Mouse (Mus musculus): Measurements from ENCODE around the gene Ier5l. TPM values are rescaled to one million over a fixed set of nuclear protein-coding genes. Genes with fewer than 3 reads are reported as not detected.

Gene Ier5l
- total and polyA plus RNA-seq, 3 experiments: 0.31 to 0.98 (median 0.51) TPM

DNA sequence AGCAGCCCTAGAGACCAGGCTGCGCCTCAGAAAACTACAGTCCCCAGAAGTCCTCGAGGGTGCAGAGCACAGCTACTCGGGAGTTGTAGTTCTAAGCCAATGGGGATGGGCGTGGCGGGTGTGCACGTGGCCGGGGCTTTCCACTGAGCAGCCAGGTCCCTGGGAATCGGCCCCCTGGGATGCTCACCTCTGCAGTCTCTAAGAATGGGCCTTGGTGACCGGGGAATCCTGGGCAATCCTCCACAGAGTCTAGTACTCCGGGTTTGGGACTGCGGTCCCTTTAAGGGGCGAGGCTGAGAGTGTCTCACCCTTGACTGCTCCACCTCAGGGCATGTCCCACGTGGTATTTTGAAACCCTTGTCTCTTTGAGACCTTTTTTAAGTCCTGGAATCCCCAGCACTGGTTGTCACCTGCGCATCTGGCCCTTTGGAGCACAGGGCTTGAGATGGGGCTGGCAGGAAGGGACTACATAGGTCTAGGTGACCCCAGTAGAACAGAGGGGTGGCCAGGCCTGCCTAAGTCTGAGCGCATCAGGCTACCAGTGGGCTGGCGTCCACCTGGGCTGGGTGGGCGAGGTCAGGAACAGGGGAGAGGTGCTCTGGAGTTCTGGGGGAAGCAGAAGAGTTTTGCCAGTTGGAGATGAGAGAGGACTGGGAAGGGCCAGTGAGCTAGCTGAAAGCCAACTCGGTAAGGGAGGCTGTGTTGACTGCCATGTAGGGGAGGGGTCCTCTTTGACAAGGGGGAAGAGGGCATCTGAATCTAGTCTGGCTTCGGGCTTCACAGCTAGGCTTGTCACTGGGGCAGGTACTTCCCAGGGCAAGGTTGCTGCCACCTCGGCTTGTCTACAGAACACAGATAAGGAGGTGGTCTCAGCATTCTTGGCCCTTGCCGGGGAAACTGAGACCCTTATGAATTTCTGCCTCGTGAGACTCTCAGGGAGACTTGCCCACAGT lies 22.2 kb upstream of the Ier5l start:
- Histone ChIP-seq H3K4me3 (replicated peaks in 1 of 3; ENCODE audit: low read depth in 2 of 3, low read length in 2 of 3, poor library complexity in 1 of 3) (no peak overlapping the region), H3K4me2 (ENCODE audit: insufficient read depth, low read depth, poor library complexity, severe bottlenecking) (peak overlapping the region; percentile 7; the same call in 1 of the 2 replicates), H3K4me1 (ENCODE audit: control insufficient read depth in 1 of 2, insufficient read depth in 2 of 2) (peaks cover 19 to 25% of the 10 kb centered on the region in 2 experiments), H3K9me3 (replicated peaks; ENCODE audit: low read length) (peaks cover 9% of the 10 kb centered on the region), H3K9ac (ENCODE audit: insufficient read depth, low read depth) (no peak overlapping the region), H3K36me3 (replicated peaks in 1 of 2; ENCODE audit: control insufficient read depth in 1 of 2, insufficient read depth in 1 of 2, low read length in 1 of 2) (no peaks in the 10 kb centered on the region), H3K79me2 (replicated peaks; ENCODE audit: control insufficient read depth, extremely low read depth, insufficient read depth, poor library complexity, severe bottlenecking) (no peaks in the 10 kb centered on the region), H3K27me3 (replicated peaks) (peaks cover 5% of the 10 kb centered on the region), H3K27ac (ENCODE audit: insufficient read depth, low read depth) (no peak overlapping the region)
- dilution Hi-C loops (cut with MboI; ENCODE audit: extremely low pct_ligation_motif_present, extremely low pct_unique_long_range_greater_than_20kb, low sequenced_read_pairs): no loop called here
- peak; percentile 69 for TF ChIP-seq BHLHE40 (IDR thresholded peaks at IDR 0.05; ENCODE audit: low read depth, low read length)
- no peak for TF ChIP-seq EP300 (IDR thresholded peaks at IDR 0.05; ENCODE audit: low read length)
- peak; percentile 100 for TF ChIP-seq HCFC1 (IDR thresholded peaks at IDR 0.05; ENCODE audit: low read depth, low read length)
- peak; percentile 94 for TF ChIP-seq MXI1 (IDR thresholded peaks at IDR 0.05; ENCODE audit: low read depth, low read length)
- TF ChIP-seq UBTF (IDR thresholded peaks at IDR 0.05; ENCODE audit: low read depth, low read length): no peak
- peak; percentile 69 for TF ChIP-seq ELF1 (IDR thresholded peaks at IDR 0.05; ENCODE audit: low read depth, low read length)
- TF ChIP-seq POLR2A (IDR thresholded peaks at IDR 0.05; ENCODE audit: low read depth, low read length): no peak
- no peak; the same call in 1 of the 2 replicates for TF ChIP-seq USF2 (conservative IDR thresholded peaks at IDR 0.05; ENCODE audit: low read depth, low read length)
- no peak for TF ChIP-seq CHD1 (IDR thresholded peaks at IDR 0.05; ENCODE audit: low read depth, low read length)
- TF ChIP-seq SIN3A (IDR thresholded peaks at IDR 0.05; ENCODE audit: low read length): 0 out of 2 replicates have a peak, but pooled peaks have one; percentile 63
- TF ChIP-seq NELFE (IDR thresholded peaks at IDR 0.05; ENCODE audit: low read depth, low read length): no peak
- no peak for TF ChIP-seq CTCF (conservative IDR thresholded peaks at IDR 0.05 in 1 of 2, IDR thresholded peaks at IDR 0.05 in 1 of 2; ENCODE audit: low read depth in 2 of 2, low read length in 2 of 2)
- peak; percentile 99 for TF ChIP-seq KAT2A (IDR thresholded peaks at IDR 0.05; ENCODE audit: insufficient replicate concordance, low read length)
- TF ChIP-seq MAFK (IDR thresholded peaks at IDR 0.05; ENCODE audit: insufficient replicate concordance, low read length): no peak
- no peak for TF ChIP-seq RAD21 (IDR thresholded peaks at IDR 0.05; ENCODE audit: low read depth, low read length)
- no peak for TF ChIP-seq POLR2AphosphoS2 (IDR thresholded peaks at IDR 0.05; ENCODE audit: low read depth, low read length)
- no peak for TF ChIP-seq RCOR1 (conservative IDR thresholded peaks at IDR 0.05; ENCODE audit: low read depth, low read length)
- TF ChIP-seq TBP (conservative IDR thresholded peaks at IDR 0.05; ENCODE audit: low read depth, low read length): no peak
- TF ChIP-seq IRF4 (IDR thresholded peaks at IDR 0.05; ENCODE audit: low read depth, low read length): no peak
- TF ChIP-seq ZC3H11A (IDR thresholded peaks at IDR 0.05; ENCODE audit: low read depth, low read length): no peak
- no peak for TF ChIP-seq JUN (IDR thresholded peaks at IDR 0.05; ENCODE audit: insufficient read depth, low read depth, low read length)
- TF ChIP-seq MAX (IDR thresholded peaks at IDR 0.05; ENCODE audit: low read length): peak; percentile 93
- no peak for TF ChIP-seq PAX5 (IDR thresholded peaks at IDR 0.05; ENCODE audit: low read length)
- no peak for TF ChIP-seq E2F4 (IDR thresholded peaks at IDR 0.05; ENCODE audit: insufficient replicate concordance, low read depth, low read length)
- peak; percentile 74; the same call in 1 of the 2 replicates for TF ChIP-seq GABPA (IDR thresholded peaks at IDR 0.05; ENCODE audit: insufficient replicate concordance, low read depth, low read length)
- no peak for TF ChIP-seq SMC3 (IDR thresholded peaks at IDR 0.05; ENCODE audit: low read depth, low read length)
- TF ChIP-seq MEF2A (IDR thresholded peaks at IDR 0.05; ENCODE audit: borderline replicate concordance, low read depth, low read length): peak; percentile 41; the same call in 1 of the 2 replicates
- TF ChIP-seq TCF12 (IDR thresholded peaks at IDR 0.05; ENCODE audit: low read depth, low read length): peak; percentile 36; the same call in 1 of the 2 replicates
- no peak for TF ChIP-seq ZKSCAN1 (IDR thresholded peaks at IDR 0.05; ENCODE audit: borderline replicate concordance, low read depth, low read length)
- TF ChIP-seq JUND (conservative IDR thresholded peaks at IDR 0.05; ENCODE audit: low read depth, low read length): no peak
- TF ChIP-seq ZNF384 (IDR thresholded peaks at IDR 0.05; ENCODE audit: low read depth, low read length): peak; percentile 39; the same call in 1 of the 2 replicates
- peak; percentile 70 for TF ChIP-seq USF1 (IDR thresholded peaks at IDR 0.05; ENCODE audit: low read depth, low read length)
- TF ChIP-seq MYC (IDR thresholded peaks at IDR 0.05; ENCODE audit: low read depth, low read length): peak; percentile 95
- TF ChIP-seq ETS1 (conservative IDR thresholded peaks at IDR 0.05; ENCODE audit: low read depth, low read length): peak; percentile 39; the same call in 1 of the 2 replicates
- TF ChIP-seq MAZ (IDR thresholded peaks at IDR 0.05; ENCODE audit: low read depth, low read length): 0 out of 2 replicates have a peak, but pooled peaks have one; percentile 55
- TF ChIP-seq NRF1 (IDR thresholded peaks at IDR 0.05; ENCODE audit: low read depth, low read length): peak; percentile 53
- no peak for TF ChIP-seq ZMIZ1 (IDR thresholded peaks at IDR 0.05; ENCODE audit: low read depth, low read length)
- TF ChIP-seq CHD2 (IDR thresholded peaks at IDR 0.05; ENCODE audit: low read length): no peak
- DNase-seq (ENCODE audit: extremely low read depth): peak; percentile 70
- in situ Hi-C loops (cut with MboI; ENCODE audit: low pct_ligation_motif_present, low pct_unique_long_range_greater_than_20kb, low sequenced_read_pairs): no loop called here
